Mouse (Mus musculus) CH12.LX (cell line): ENCODE data around the gene Megf8. TPM values are rescaled to one million over a fixed set of nuclear protein-coding genes. Genes with fewer than 3 reads are reported as not detected.

ENCODE experiments used
- DNase-seq: peaks from one replicate; pipeline ENCODE4 v3.0.0-alpha.2; 2013; ENCODE audit errors: extremely low read depth
- H3K27ac ChIP-seq: 2 replicates; pipeline ENCODE4 v1.5.1; 2012; ENCODE audit warnings: low read depth, mild to moderate bottlenecking, control low read depth, moderate library complexity; ENCODE audit not compliant: insufficient read depth
- H3K27me3 ChIP-seq: replicated peaks from 2 replicates; pipeline ENCODE3; 2012; ENCODE audit warnings: inconsistent platforms
- H3K36me3 ChIP-seq, 2 experiments: replicated peaks in 1 of 2; 2 replicates each; pipeline versions ENCODE3 to v1.6.1; 2012; ENCODE audit warnings: inconsistent platforms in 1 of 2, low read length in 1 of 2, mild to moderate bottlenecking in 1 of 2, mixed read lengths in 1 of 2, moderate library complexity in 1 of 2; ENCODE audit not compliant: control insufficient read depth in 1 of 2, insufficient read depth in 1 of 2
- H3K4me1 ChIP-seq, 2 experiments: 2 replicates each; pipeline ENCODE4 v1.6.1; 2012; ENCODE audit warnings: inconsistent platforms in 1 of 2, moderate library complexity in 1 of 2; ENCODE audit not compliant: insufficient read depth in 2 of 2, control insufficient read depth in 1 of 2
- H3K4me2 ChIP-seq: 2 replicates; pipeline ENCODE4 v1.6.1; 2012; ENCODE audit warnings: low read depth, mild to moderate bottlenecking, control low read depth; ENCODE audit not compliant: poor library complexity, insufficient read depth, severe bottlenecking
- H3K4me3 ChIP-seq, 3 experiments: fragments of 150-350 bp in 1 of 3; sonication (generic) in 1 of 3; replicated peaks in 1 of 3; 2 replicates each; pipeline versions ENCODE3 to v1.5.1; 2011 to 2012; ENCODE audit warnings: low read depth in 2 of 3, low read length in 2 of 3, mild to moderate bottlenecking in 2 of 3, moderate library complexity in 2 of 3, control low read depth in 1 of 3, improper control_type of control experiment in 1 of 3, inconsistent platforms in 1 of 3, mixed read lengths in 1 of 3; ENCODE audit not compliant: poor library complexity in 1 of 3
- H3K79me2 ChIP-seq: replicated peaks from 2 replicates; pipeline ENCODE4 v1.6.1; 2012; ENCODE audit warnings: mild to moderate bottlenecking, moderate library complexity; ENCODE audit not compliant: control insufficient read depth, poor library complexity, insufficient read depth, severe bottlenecking; ENCODE audit errors: extremely low read depth
- H3K9ac ChIP-seq: 2 replicates; pipeline ENCODE4 v1.6.1; 2012; ENCODE audit warnings: low read depth, mild to moderate bottlenecking, control low read depth, moderate library complexity; ENCODE audit not compliant: insufficient read depth
- H3K9me3 ChIP-seq: replicated peaks from 2 replicates; pipeline ENCODE3; 2012; ENCODE audit warnings: low read length, inconsistent platforms, mixed read lengths
- BHLHE40 ChIP-seq: IDR thresholded peaks from 2 replicates; pipeline ENCODE4 v1.6.1; 2011; ENCODE audit warnings: mild to moderate bottlenecking, low read depth, low read length, improper control_type of control experiment
- CHD1 ChIP-seq: IDR thresholded peaks from 2 replicates; pipeline ENCODE4 v1.6.1; 2012; ENCODE audit warnings: low read depth, low read length, improper control_type of control experiment, inconsistent platforms
- CHD2 ChIP-seq: IDR thresholded peaks from 2 replicates; pipeline ENCODE4 v1.6.1; 2011; ENCODE audit warnings: low read length, improper control_type of control experiment
- CTCF ChIP-seq, 2 experiments: IDR thresholded peaks in 1 of 2; conservative IDR thresholded peaks in 1 of 2; 2 replicates each; pipeline ENCODE4 v1.5.1; 2011 to 2012; ENCODE audit warnings: low read depth in 2 of 2, low read length in 2 of 2, improper control_type of control experiment in 1 of 2, inconsistent platforms in 1 of 2, mild to moderate bottlenecking in 1 of 2, moderate library complexity in 1 of 2
- E2F4 ChIP-seq: IDR thresholded peaks from 2 replicates; pipeline ENCODE4 v1.6.1; 2011; ENCODE audit warnings: low read depth, low read length, improper control_type of control experiment; ENCODE audit not compliant: insufficient replicate concordance
- ELF1 ChIP-seq: IDR thresholded peaks from 2 replicates; pipeline ENCODE4 v1.6.1; 2014; ENCODE audit warnings: low read depth, mild to moderate bottlenecking, inconsistent platforms, low read length, improper control_type of control experiment
- EP300 ChIP-seq: IDR thresholded peaks from 2 replicates; pipeline ENCODE4 v1.6.1; 2011; ENCODE audit warnings: low read length, improper control_type of control experiment
- ETS1 ChIP-seq: conservative IDR thresholded peaks from 2 replicates; pipeline ENCODE4 v1.6.1; 2012; ENCODE audit warnings: low read depth, mild to moderate bottlenecking, inconsistent platforms, low read length, improper control_type of control experiment, moderate library complexity
- GABPA ChIP-seq: IDR thresholded peaks from 2 replicates; pipeline ENCODE4 v1.6.1; 2012; ENCODE audit warnings: low read depth, low read length, improper control_type of control experiment, inconsistent platforms; ENCODE audit not compliant: insufficient replicate concordance
- HCFC1 ChIP-seq: IDR thresholded peaks from 2 replicates; pipeline ENCODE4 v1.6.1; 2012; ENCODE audit warnings: low read depth, mild to moderate bottlenecking, inconsistent platforms, low read length, improper control_type of control experiment
- IRF4 ChIP-seq: IDR thresholded peaks from 2 replicates; pipeline ENCODE4 v1.6.1; 2014; ENCODE audit warnings: low read depth, mild to moderate bottlenecking, inconsistent platforms, low read length, improper control_type of control experiment
- JUN ChIP-seq: IDR thresholded peaks from 2 replicates; pipeline ENCODE4 v1.6.1; 2011; ENCODE audit warnings: low read depth, mild to moderate bottlenecking, low read length, improper control_type of control experiment, moderate library complexity; ENCODE audit not compliant: insufficient read depth
- JUND ChIP-seq: conservative IDR thresholded peaks from 2 replicates; pipeline ENCODE4 v1.6.1; 2011; ENCODE audit warnings: low read depth, low read length, improper control_type of control experiment
- KAT2A ChIP-seq: IDR thresholded peaks from 2 replicates; pipeline ENCODE4 v1.6.1; 2012; ENCODE audit warnings: low read length, improper control_type of control experiment, inconsistent platforms; ENCODE audit not compliant: insufficient replicate concordance
- MAFK ChIP-seq: IDR thresholded peaks from 2 replicates; pipeline ENCODE4 v1.6.1; 2011; ENCODE audit warnings: low read length, improper control_type of control experiment; ENCODE audit not compliant: insufficient replicate concordance
- MAX ChIP-seq: IDR thresholded peaks from 2 replicates; pipeline ENCODE4 v1.6.1; 2011; ENCODE audit warnings: low read length, improper control_type of control experiment
- MAZ ChIP-seq: IDR thresholded peaks from 2 replicates; pipeline ENCODE4 v1.6.1; 2012; ENCODE audit warnings: low read depth, mild to moderate bottlenecking, inconsistent platforms, low read length, improper control_type of control experiment, moderate library complexity
- MEF2A ChIP-seq: IDR thresholded peaks from 2 replicates; pipeline ENCODE4 v1.6.1; 2014; ENCODE audit warnings: low read depth, mild to moderate bottlenecking, inconsistent platforms, low read length, improper control_type of control experiment, borderline replicate concordance
- MXI1 ChIP-seq: IDR thresholded peaks from 2 replicates; pipeline ENCODE4 v1.6.1; 2011; ENCODE audit warnings: mild to moderate bottlenecking, low read depth, low read length, improper control_type of control experiment
- MYC ChIP-seq: IDR thresholded peaks from 2 replicates; pipeline ENCODE4 v1.6.1; 2011; ENCODE audit warnings: low read depth, mild to moderate bottlenecking, improper control_type of control experiment, low read length
- NELFE ChIP-seq: IDR thresholded peaks from 2 replicates; pipeline ENCODE4 v1.6.1; 2011; ENCODE audit warnings: low read depth, low read length, improper control_type of control experiment
- NRF1 ChIP-seq: IDR thresholded peaks from 2 replicates; pipeline ENCODE4 v1.6.1; 2014; ENCODE audit warnings: low read depth, mild to moderate bottlenecking, inconsistent platforms, low read length, improper control_type of control experiment, moderate library complexity
- PAX5 ChIP-seq: IDR thresholded peaks from 2 replicates; pipeline ENCODE4 v1.6.1; 2012; ENCODE audit warnings: low read length, inconsistent platforms, mixed read lengths
- POLR2A ChIP-seq: IDR thresholded peaks from 2 replicates; pipeline ENCODE4 v1.6.1; 2011; ENCODE audit warnings: low read depth, mild to moderate bottlenecking, improper control_type of control experiment, low read length
- POLR2AphosphoS2 ChIP-seq: IDR thresholded peaks from 2 replicates; pipeline ENCODE4 v1.6.1; 2011; ENCODE audit warnings: low read depth, low read length, improper control_type of control experiment
- RAD21 ChIP-seq: IDR thresholded peaks from 2 replicates; pipeline ENCODE4 v1.6.1; 2011; ENCODE audit warnings: low read depth, mild to moderate bottlenecking, low read length, improper control_type of control experiment, moderate library complexity
- RCOR1 ChIP-seq: conservative IDR thresholded peaks from 2 replicates; pipeline ENCODE4 v1.6.1; 2012; ENCODE audit warnings: low read depth, mild to moderate bottlenecking, inconsistent platforms, low read length, improper control_type of control experiment
- SIN3A ChIP-seq: IDR thresholded peaks from 2 replicates; pipeline ENCODE4 v1.6.1; 2012; ENCODE audit warnings: low read length, improper control_type of control experiment, inconsistent platforms
- SMC3 ChIP-seq: IDR thresholded peaks from 2 replicates; pipeline ENCODE4 v1.6.1; 2011; ENCODE audit warnings: low read depth, low read length, improper control_type of control experiment
- TBP ChIP-seq: conservative IDR thresholded peaks from 2 replicates; pipeline ENCODE4 v1.6.1; 2011; ENCODE audit warnings: low read depth, low read length, improper control_type of control experiment
- TCF12 ChIP-seq: IDR thresholded peaks from 2 replicates; pipeline ENCODE4 v1.6.1; 2014; ENCODE audit warnings: low read depth, mild to moderate bottlenecking, inconsistent platforms, low read length, improper control_type of control experiment
- UBTF ChIP-seq: IDR thresholded peaks from 2 replicates; pipeline ENCODE4 v1.6.1; 2012; ENCODE audit warnings: low read depth, mild to moderate bottlenecking, inconsistent platforms, low read length, improper control_type of control experiment, moderate library complexity
- USF1 ChIP-seq: IDR thresholded peaks from 2 replicates; pipeline ENCODE4 v1.6.1; 2014; ENCODE audit warnings: low read depth, mild to moderate bottlenecking, inconsistent platforms, low read length, improper control_type of control experiment
- USF2 ChIP-seq: conservative IDR thresholded peaks from 2 replicates; pipeline ENCODE4 v1.6.1; 2011; ENCODE audit warnings: low read depth, low read length, improper control_type of control experiment
- ZC3H11A ChIP-seq: IDR thresholded peaks from 2 replicates; pipeline ENCODE4 v1.6.1; 2012; ENCODE audit warnings: low read depth, mild to moderate bottlenecking, inconsistent platforms, low read length, improper control_type of control experiment
- ZKSCAN1 ChIP-seq: IDR thresholded peaks from 2 replicates; pipeline ENCODE4 v1.6.1; 2012; ENCODE audit warnings: low read depth, inconsistent platforms, low read length, improper control_type of control experiment, borderline replicate concordance
- ZMIZ1 ChIP-seq: IDR thresholded peaks from 2 replicates; pipeline ENCODE4 v1.6.1; 2012; ENCODE audit warnings: low read depth, mild to moderate bottlenecking, inconsistent platforms, low read length, improper control_type of control experiment
- ZNF384 ChIP-seq: IDR thresholded peaks from 2 replicates; pipeline ENCODE4 v1.6.1; 2012; ENCODE audit warnings: low read depth, low read length, improper control_type of control experiment, inconsistent platforms
- dilution Hi-C: fragments of 300-500 bp; cut with MboI; formaldehyde crosslinking; loops from 2 replicates; pipeline ENCODE4 v1.14.3; 2020; ENCODE audit warnings: low sequenced_read_pairs; ENCODE audit not compliant: extremely low pct_unique_long_range_greater_than_20kb, extremely low pct_ligation_motif_present
- in situ Hi-C: fragments of 300-500 bp; cut with MboI; formaldehyde crosslinking; loops from 3 replicates; pipeline ENCODE4 v1.14.3; 2019; ENCODE audit warnings: low sequenced_read_pairs, low pct_ligation_motif_present, low pct_unique_long_range_greater_than_20kb, mixed read lengths
- polyA plus RNA-seq: library from polyadenylated mRNA; unstranded; fragments of >175 nt; gene quantifications from 2 replicates; pipeline ENCODE4 v1.2.1, GENCODE M21; 2012; ENCODE audit warnings: low read depth; ENCODE audit not compliant: insufficient read length
- total RNA-seq, 2 experiments: library from RNA; depleted of rRNA; stranded (reverse); fragments of 300-350 nt in 1 of 2; fragments of >200 nt in 1 of 2; gene quantifications; 2 replicates each; pipeline ENCODE4 v1.2.3; 2012 to 2014

The Megf8 gene
- total and polyA plus RNA-seq, 3 experiments = 0.62 to 1.7 (median 1.2) TPM

- peak overlapping the region; percentile 72 for H3K27ac ChIP-seq
- peak; percentile 80 for DNase-seq
- H3K4me3 ChIP-seq = peak overlapping the region; percentile 40 to 57 (median 56)
- peaks cover 47 to 78% of the 10 kb centered on the region in 2 experiments for H3K4me1 ChIP-seq
- no peaks in the 10 kb centered on the region for H3K9me3 ChIP-seq
- peaks cover 0 to 21% of the 10 kb centered on the region in 2 experiments for H3K36me3 ChIP-seq
- H3K27me3 ChIP-seq = no peaks in the 10 kb centered on the region
- peak; percentile 18 for TF ChIP-seq SIN3A
- no peak for TF ChIP-seq GABPA
- TF ChIP-seq IRF4 = peak; percentile 61; the same call in 1 of the 2 replicates
- peak; percentile 70; the same call in 1 of the 2 replicates for TF ChIP-seq UBTF
- TF ChIP-seq ZC3H11A = no peak
- no peak for TF ChIP-seq USF1
- TF ChIP-seq TCF12 = no peak
- no peak for TF ChIP-seq KAT2A
- TF ChIP-seq POLR2AphosphoS2 = no peak
- TF ChIP-seq NRF1 = no peak
- TF ChIP-seq ZNF384 = no peak
- TF ChIP-seq MYC = no peak
- no peak; the same call in 1 of the 2 replicates for TF ChIP-seq ZMIZ1
- peak; percentile 48 for TF ChIP-seq SMC3
- TF ChIP-seq CHD2 = peak; percentile 67
- no peak for TF ChIP-seq TBP
- no peak for TF ChIP-seq JUND
- TF ChIP-seq ELF1 = peak; percentile 6; the same call in 1 of the 2 replicates
- TF ChIP-seq NELFE = no peak
- no peak for TF ChIP-seq E2F4
- no peak for TF ChIP-seq USF2
- TF ChIP-seq BHLHE40 = peak; percentile 69
- no peak; the same call in 1 of the 2 replicates for TF ChIP-seq ETS1
- TF ChIP-seq CTCF (conservative IDR thresholded peaks at IDR 0.05 in 1 of 2, IDR thresholded peaks at IDR 0.05 in 1 of 2; ENCODE audit: low read depth in 2 of 2, low read length in 2 of 2) = peak in 1 of 2 experiments; percentile 63; a peak in 2 of 4 replicates
- TF ChIP-seq RAD21 = peak; percentile 32
- peak; percentile 39; the same call in 1 of the 2 replicates for TF ChIP-seq MXI1
- TF ChIP-seq EP300 = peak; percentile 36; the same call in 1 of the 2 replicates
- 0 out of 2 replicates have a peak, but pooled peaks have one; percentile 10 for TF ChIP-seq MAZ
- TF ChIP-seq MAFK = no peak
- TF ChIP-seq JUN = no peak
- TF ChIP-seq ZKSCAN1 = no peak
- no peak; the same call in 1 of the 2 replicates for TF ChIP-seq HCFC1
- TF ChIP-seq PAX5 = no peak
- TF ChIP-seq MAX = no peak
- no peak; the same call in 1 of the 2 replicates for TF ChIP-seq CHD1
- TF ChIP-seq POLR2A = no peak; the same call in 1 of the 2 replicates
- TF ChIP-seq RCOR1 = no peak
- TF ChIP-seq MEF2A = peak; percentile 81
- TF ChIP-seq, all 38 proteins: peak for 13
- Histone ChIP-seq H3K4me2 (peak overlapping the region; percentile 79), H3K79me2 (peaks cover 9% of the 10 kb centered on the region), H3K9ac (peak overlapping the region; percentile 46)
- dilution Hi-C loops (no loop called here), in situ Hi-C loops (loop anchor here (5.0 to 10.0 kb wide), 3 partner anchors 37 to 147 kb away; no protein-coding TSS in a partner anchor)
These were observed 37.7 kb upstream of the Megf8 start for GRCm38 (mm10) chr7:25279076-25279860.
